Mouse (Mus musculus) liver, embryonic 15.5 days (tissue): ENCODE data around the gene Thtpa. TPM values are rescaled to one million over a fixed set of nuclear protein-coding genes. Genes with fewer than 3 reads are reported as not detected.
A peak's percentile ranks its signal among the peaks of the same experiment; 100 is the strongest.

Experiments used
- ATAC-seq: fragments of 200-750 bp; cut with Nextera tagmentation; 2 replicates; pipeline ENCODE4 v1.8.0; 2017; ENCODE audit warnings: moderate number of reproducible peaks, mild to moderate bottlenecking, moderate library complexity; ENCODE audit not compliant: insufficient read depth
- H3K27ac ChIP-seq: fragments of 300-500 bp; sonication (generic); replicated peaks from 2 replicates; pipeline ENCODE4 v1.5.1; 2015; ENCODE audit warnings: mild to moderate bottlenecking, inconsistent platforms
- H3K27me3 ChIP-seq: fragments of 300-500 bp; sonication (generic); 2 replicates; pipeline ENCODE4 v1.6.1; 2015; ENCODE audit warnings: mild to moderate bottlenecking, inconsistent platforms
- H3K36me3 ChIP-seq: fragments of 300-500 bp; sonication (generic); replicated peaks from 2 replicates; pipeline ENCODE4 v1.6.1; 2015; ENCODE audit warnings: moderate library complexity, mild to moderate bottlenecking, inconsistent platforms
- H3K4me1 ChIP-seq: fragments of 300-500 bp; sonication (generic); replicated peaks from 2 replicates; pipeline ENCODE4 v1.6.1; 2015; ENCODE audit warnings: inconsistent platforms
- H3K4me2 ChIP-seq: fragments of 300-500 bp; sonication (generic); 2 replicates; pipeline ENCODE4 v1.6.1; 2015; ENCODE audit warnings: moderate library complexity, mild to moderate bottlenecking, inconsistent platforms
- H3K4me3 ChIP-seq: fragments of 300-500 bp; sonication (generic); replicated peaks from 2 replicates; pipeline ENCODE4 v1.5.1; 2015; ENCODE audit warnings: mild to moderate bottlenecking, inconsistent platforms
- H3K9ac ChIP-seq: fragments of 300-500 bp; sonication (generic); 2 replicates; pipeline ENCODE4 v1.6.1; 2015; ENCODE audit warnings: moderate library complexity, mild to moderate bottlenecking, inconsistent platforms
- H3K9me3 ChIP-seq: fragments of 300-500 bp; sonication (generic); replicated peaks from 2 replicates; pipeline ENCODE4 v1.6.1; 2016; ENCODE audit warnings: inconsistent platforms
- WGBS: fragments of 180-500 bp; shearing (Covaris S2); methylation state at CpG from one replicate; pipeline ENCODE4 v1.1.7; 2015; ENCODE audit warnings: mixed read lengths; ENCODE audit not compliant: insufficient replicate concordance; 5-methylcytosine and 5-hydroxymethylcytosine counted together
- polyA plus RNA-seq: library from polyadenylated mRNA; unstranded; fragments of >200 nt; fragmentation: Nextera tagmentation; extraction: Ambion mirVana; gene quantifications from 2 replicates; pipeline ENCODE4 v1.2.1, GENCODE M21; 2015

Thtpa gene
- polyA plus RNA-seq, 1 experiment from 2014 or later = 4.4 TPM

DNA sequence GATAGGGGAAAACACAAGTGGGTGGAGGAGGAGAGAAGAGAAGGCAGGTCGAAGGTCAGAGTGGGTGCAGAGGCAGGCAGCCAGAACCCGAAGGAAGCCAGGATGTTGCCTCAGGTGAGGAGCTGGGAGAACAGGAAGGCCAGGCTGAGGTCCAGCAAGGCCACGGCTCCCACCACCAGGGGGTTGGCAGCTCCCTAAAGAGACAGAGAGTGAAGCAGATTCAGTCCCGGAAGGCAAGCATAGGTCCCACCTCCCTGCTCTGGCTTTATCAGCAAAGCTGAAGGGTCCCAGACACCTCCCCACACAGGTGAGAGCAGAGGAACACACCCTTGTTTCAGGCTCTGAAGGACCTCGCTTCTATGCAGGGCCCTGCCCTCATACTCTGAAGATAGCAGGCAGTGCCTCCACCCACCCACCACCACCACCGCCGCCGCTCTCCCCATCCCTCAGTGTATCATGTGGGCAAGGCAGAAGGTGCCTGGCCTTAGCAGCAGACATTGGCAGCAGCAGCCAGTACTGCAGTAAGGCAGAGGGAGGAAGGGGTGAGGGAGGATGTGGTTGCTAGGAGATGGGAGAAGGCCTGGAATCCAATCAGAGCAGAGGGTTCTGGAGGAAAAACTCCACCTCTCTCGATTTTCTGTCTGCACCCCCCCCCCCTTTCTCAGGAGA lies 13.8 kb downstream of the Thtpa start:
- WGBS = 23% methylated on average over 9 of the region's 9 CpGs
- Histone ChIP-seq H3K4me3 (no peak overlapping the region), H3K27me3 (peaks cover 57% of the 10 kb centered on the region), H3K36me3 (peaks cover 5% of the 10 kb centered on the region; the same call in 1 of the 2 replicates), H3K9ac (no peak overlapping the region), H3K4me2 (no peak overlapping the region), H3K27ac (no peak overlapping the region), H3K9me3 (no peaks in the 10 kb centered on the region), H3K4me1 (peaks cover 24% of the 10 kb centered on the region)
- no peak for ATAC-seq

DNA sequence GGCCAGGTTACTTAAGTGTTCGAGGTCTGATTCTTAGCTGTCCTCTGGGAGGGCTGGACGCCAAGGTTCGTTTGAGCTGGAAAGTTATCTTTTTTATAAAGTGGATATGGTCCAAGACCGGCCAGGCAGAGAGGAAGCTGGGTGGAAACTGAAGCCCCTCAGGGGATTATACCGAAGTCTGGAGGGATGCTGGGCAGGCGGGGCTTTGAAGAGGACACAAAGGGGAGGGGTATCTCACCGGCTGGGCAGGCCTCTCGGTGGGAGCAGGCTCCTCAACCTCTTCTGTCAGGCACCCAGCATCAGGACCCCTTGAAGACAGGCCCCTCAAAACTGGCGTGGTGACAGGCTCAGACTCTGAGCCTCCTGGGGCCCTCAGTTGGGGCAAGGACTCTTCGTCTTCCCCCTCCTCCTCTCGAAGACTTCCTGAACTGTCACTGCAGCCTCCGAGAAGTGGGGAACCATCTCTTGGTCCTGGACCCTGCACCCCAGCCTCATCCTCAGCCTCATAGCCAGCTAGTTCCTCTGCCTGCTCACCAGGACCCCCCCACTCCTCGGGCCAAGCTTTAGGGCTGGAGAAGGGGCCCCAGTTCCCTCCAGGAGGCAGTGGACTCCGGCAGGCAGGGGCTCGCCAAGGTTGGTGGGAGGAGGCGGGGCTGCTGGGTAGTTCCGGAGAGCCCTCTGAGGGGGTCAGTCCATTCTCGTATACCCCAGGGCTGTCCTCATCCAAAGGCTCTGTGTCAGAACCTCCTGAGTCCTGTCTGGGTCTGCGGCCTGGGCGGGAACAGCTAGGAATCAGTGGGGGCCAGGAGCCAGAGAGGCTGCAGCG lies 14.7 kb downstream of the Thtpa start:
- Histone ChIP-seq H3K27me3 (peaks cover 66% of the 10 kb centered on the region), H3K27ac (no peak overlapping the region), H3K4me3 (no peak overlapping the region), H3K4me2 (no peak overlapping the region), H3K36me3 (no peaks in the 10 kb centered on the region; the same call in 1 of the 2 replicates), H3K9ac (no peak overlapping the region), H3K4me1 (peaks cover 24% of the 10 kb centered on the region), H3K9me3 (no peaks in the 10 kb centered on the region)
- no peak for ATAC-seq
- WGBS = 20% methylated on average over 21 of the region's 21 CpGs

DNA sequence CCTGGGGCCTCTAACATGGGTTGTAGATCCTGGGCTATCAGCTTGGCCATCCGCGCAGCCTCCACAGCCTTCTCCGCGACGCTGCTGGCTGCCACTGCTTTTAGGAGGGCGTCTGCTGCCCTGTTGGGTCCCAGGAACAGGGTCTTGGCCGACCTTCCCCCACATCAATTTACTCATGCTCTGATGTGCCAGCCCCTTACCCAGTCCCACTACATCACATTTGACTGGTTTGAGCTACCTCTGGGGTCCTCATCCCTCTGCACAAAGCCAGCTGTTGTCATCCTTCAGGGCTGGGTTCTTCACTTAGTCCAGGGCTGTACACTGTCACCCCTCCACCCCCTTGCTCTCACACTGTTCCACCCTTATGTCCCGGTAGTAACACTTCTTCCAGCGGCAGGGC lies 15.5 kb downstream of the Thtpa start:
- Histone ChIP-seq H3K27ac (no peak overlapping the region), H3K9ac (no peak overlapping the region), H3K27me3 (peaks cover 74% of the 10 kb centered on the region), H3K4me2 (no peak overlapping the region), H3K36me3 (no peaks in the 10 kb centered on the region), H3K4me3 (no peak overlapping the region), H3K9me3 (no peaks in the 10 kb centered on the region), H3K4me1 (peaks cover 30% of the 10 kb centered on the region)
- no peak for ATAC-seq
- WGBS = 22% methylated on average over 9 of the region's 9 CpGs

DNA sequence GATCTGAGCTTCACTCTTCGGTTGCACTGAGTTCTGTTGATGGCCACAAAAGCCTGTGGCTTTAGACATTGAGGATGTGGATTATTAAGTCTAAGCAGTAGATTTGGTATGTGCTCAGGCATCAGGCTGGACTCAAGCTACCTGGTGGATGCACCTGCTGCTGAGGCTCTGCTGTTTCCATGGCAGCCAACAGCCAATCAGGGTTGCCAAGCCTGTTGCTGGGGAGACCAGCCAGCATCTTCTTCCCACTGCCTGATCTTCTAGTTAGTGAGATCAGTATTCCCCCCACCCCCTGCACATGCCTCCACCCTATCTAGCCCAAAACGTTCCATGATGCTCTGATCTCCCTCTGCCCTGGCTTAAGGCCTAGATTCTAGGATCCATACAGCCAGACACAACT lies 17.1 kb downstream of the Thtpa start:
- 43% methylated on average over 2 of the region's 2 CpGs for WGBS
- Histone ChIP-seq H3K4me1 (peaks cover 15% of the 10 kb centered on the region), H3K9ac (no peak overlapping the region), H3K4me2 (no peak overlapping the region), H3K4me3 (no peak overlapping the region), H3K27me3 (peaks cover 91% of the 10 kb centered on the region), H3K9me3 (no peaks in the 10 kb centered on the region), H3K27ac (no peak overlapping the region), H3K36me3 (no peaks in the 10 kb centered on the region)
- no peak for ATAC-seq

DNA sequence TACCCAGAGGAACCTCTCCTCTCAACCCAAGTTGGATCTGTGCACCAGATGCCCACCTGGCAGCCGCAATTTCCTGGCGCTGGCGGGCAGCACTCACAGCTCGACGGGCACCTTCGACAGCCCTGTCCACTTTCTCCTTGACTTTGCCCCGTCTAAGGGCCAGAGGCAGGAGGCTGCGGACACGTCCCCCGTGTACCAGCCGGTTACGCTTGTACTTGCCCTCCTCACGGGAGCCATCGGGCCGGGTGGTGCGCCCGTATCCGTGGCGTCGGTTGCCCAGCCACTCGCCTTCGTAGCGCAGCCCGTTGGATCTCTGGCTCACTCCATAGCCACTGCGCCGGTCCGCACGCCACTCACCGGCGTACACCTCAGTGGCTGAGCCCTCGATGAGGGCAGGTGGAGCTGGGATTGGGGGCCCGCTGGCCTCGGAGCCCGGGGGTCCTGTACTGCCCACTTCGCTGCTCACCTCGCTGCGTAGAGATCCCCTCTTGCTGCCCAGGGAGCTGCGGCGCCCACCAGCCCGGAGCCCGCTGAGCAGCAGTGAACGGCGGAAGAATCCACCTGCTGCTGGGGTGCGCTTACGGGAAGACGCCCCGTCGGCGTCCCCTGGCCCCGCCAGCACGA lies 18.9 kb downstream of the Thtpa start:
- H3K4me3 ChIP-seq = no peak overlapping the region
- 67% methylated on average over 51 of the region's 51 CpGs for WGBS
- H3K27me3 ChIP-seq = peaks cover 100% of the 10 kb centered on the region
- H3K27ac ChIP-seq = no peak overlapping the region
- H3K9ac ChIP-seq = no peak overlapping the region
- H3K4me1 ChIP-seq = peaks cover 11% of the 10 kb centered on the region
- H3K9me3 ChIP-seq = no peaks in the 10 kb centered on the region
- ATAC-seq = no peak
- no peak overlapping the region for H3K4me2 ChIP-seq
- H3K36me3 ChIP-seq = no peaks in the 10 kb centered on the region

DNA sequence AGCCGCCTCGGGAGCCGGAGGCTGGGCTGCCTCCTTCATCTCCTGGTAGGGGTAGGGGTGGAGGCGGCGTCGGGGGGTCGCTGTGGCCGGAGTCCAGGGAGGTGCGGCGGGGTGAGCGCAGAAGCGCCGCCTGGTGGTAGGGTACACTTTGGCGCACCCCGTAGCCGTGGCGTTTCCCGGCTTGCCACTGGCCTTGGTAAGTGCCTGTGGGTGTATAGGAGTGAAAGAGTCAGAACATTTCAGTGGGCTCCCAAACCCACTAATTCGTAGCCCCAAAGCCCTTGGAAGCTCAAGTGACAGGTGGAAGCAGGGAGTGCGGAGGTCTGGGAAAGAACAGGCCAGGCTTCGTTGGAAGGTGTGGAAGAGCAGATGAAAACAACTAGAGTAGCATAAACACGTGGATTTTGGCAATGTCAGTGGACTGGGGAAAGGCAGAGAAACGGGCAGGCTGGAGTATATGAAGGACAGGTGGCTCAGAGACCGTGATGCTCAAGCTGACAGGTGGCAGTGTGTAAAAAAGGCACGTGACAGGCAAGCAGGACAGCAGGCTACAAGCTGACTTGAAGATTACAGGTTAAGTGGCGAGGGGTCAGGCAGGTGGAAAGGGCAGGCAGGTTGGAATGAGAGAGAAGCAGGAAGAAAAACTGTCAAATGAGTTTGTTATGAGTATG lies 19.5 kb downstream of the Thtpa start:
- no peak overlapping the region for H3K9ac ChIP-seq
- peaks cover 94% of the 10 kb centered on the region for H3K27me3 ChIP-seq
- no peak for ATAC-seq
- no peak overlapping the region for H3K27ac ChIP-seq
- no peaks in the 10 kb centered on the region for H3K9me3 ChIP-seq
- H3K4me1 ChIP-seq = peaks cover 11% of the 10 kb centered on the region
- WGBS = 7% methylated on average over 26 of the region's 26 CpGs
- peak overlapping the region; percentile 47; the same call in 1 of the 2 replicates for H3K4me3 ChIP-seq
- no peaks in the 10 kb centered on the region for H3K36me3 ChIP-seq
- H3K4me2 ChIP-seq = no peak overlapping the region

DNA sequence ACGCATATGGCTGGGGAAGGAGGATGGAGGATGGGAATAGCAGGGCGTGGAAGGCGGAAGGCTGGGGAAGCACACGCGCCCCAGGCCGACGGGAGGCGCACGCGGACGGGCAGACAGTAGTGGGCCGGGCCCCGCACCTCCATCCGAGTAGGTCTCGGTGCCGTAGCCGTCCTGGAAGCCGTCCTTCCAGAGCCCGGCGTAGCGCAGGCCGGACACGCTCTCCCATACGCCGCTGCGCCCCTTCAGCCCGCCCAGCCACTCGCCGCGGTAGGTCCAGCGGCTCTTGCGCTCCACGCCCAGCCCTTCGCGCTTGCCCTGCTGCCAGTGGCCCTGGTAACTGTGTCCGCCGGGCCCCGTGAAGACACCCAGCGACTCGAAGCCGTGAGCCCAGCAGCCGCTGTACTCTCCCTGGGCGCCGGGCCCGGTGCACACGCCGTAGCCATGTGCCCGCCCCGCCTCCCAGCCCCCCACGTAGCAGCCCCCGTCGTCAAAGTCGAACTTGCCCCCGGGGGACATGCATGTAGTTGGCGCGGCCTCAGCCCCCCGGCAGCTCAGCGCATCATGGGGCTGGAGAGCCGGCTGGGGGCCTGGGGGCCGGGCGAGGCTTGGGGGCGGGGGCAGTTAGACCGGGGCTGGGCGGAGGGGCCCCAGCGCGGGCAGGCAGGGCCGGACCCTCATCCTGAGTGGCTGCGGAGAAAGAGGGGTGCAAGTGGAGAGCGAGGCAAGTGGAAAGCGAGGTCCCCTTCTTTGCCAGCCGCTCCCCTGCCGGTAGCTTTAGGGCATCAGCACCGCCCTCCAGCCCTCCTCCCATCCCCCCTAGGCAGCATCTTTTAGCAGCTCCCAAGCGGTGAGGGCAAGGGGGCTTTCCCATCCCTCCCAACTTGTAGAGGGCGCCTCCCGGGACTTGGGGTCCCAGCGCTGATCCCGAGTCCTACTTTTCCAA lies 20.4 kb downstream of the Thtpa start:
- Histone ChIP-seq H3K4me1 (peaks cover 11% of the 10 kb centered on the region), H3K36me3 (no peaks in the 10 kb centered on the region), H3K27ac (no peak overlapping the region), H3K4me3 (peak overlapping the region; percentile 47), H3K27me3 (peaks cover 85% of the 10 kb centered on the region), H3K4me2 (peak overlapping the region; percentile 67), H3K9me3 (no peaks in the 10 kb centered on the region), H3K9ac (no peak overlapping the region)
- WGBS = 1% methylated on average over 75 of the region's 78 CpGs
- no peak for ATAC-seq

DNA sequence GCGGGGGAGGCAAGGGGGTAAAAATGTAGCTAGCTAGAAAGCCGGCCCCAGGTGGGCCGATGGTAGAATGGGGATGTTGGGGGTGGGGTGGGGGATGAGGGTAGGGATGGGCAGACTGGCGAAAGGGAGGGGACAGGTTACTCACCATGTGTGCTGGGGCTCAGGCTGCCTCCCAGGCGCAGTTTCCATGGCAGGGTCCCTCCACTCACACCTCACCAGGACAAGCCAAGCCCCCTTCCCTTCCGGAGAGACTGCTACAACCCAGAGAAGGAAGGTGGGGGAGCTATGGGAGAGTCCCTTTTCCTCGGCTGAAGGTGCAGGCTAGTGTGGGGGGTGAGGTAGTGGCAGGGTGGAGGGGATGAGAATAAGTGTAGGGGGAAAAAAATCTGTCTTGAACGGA lies 21.3 kb downstream of the Thtpa start:
- Histone ChIP-seq H3K4me3 (no peak overlapping the region), H3K9me3 (no peaks in the 10 kb centered on the region), H3K27me3 (peaks cover 77% of the 10 kb centered on the region), H3K27ac (no peak overlapping the region), H3K4me1 (peaks cover 11% of the 10 kb centered on the region), H3K36me3 (no peaks in the 10 kb centered on the region), H3K4me2 (no peak overlapping the region), H3K9ac (no peak overlapping the region)
- WGBS = 5% methylated on average over 8 of the region's 8 CpGs
- no peak for ATAC-seq

DNA sequence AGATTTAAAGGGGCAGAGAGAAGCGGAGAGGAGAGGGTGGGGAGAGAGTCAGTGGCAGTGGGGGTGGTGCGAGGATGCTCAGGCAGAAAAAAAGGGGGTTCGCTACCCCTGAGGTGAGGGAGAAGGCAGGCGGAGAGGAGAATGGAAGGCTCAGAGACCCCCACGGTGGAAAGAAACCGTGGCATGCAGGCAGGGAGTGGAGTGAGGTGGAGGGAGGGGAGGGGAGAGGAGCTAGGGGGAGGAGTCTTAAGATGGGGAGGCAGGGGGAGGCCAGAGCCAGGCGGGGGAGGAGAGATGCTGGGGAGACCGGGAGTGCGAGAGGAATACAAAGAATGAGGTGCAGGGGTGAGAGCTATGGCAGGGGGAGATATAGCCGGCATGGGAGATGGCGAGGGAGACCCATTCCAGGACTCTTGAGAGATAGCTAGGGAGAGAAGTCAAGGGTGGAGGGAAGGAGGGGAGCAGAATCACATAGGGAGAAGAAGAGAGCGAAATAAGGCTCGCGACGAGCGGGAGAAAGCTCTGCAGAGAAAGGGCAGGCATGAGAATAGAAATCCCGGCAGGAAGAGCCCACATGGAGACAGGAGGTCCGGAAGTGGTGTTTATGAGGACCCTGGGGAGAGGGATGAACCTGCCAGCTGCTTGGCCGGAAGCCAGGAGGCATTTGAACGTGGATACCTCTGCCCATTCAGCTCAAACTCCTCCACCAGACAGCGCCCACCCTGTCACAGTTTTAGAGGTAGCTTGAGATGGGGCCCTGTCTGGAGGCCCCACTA lies 22.0 kb downstream of the Thtpa start, which contains the start of gene Jph4:
TSS of gene Jph4 (minus strand) at position 511 of the 776 bp plus-strand sequence.
- Histone ChIP-seq H3K27ac (no peak within 1 kb of the TSS), H3K36me3 (no peaks in the 10 kb centered on the region), H3K4me1 (peaks cover 11% of the 10 kb centered on the region), H3K9ac (no peak within 1 kb of the TSS), H3K4me3 (no peak within 1 kb of the TSS), H3K27me3 (peaks cover 69% of the 10 kb centered on the region), H3K9me3 (no peaks in the 10 kb centered on the region), H3K4me2 (no peak within 1 kb of the TSS)
- WGBS = 16% methylated on average over 21 of the region's 21 CpGs
- ATAC-seq = no peak

DNA sequence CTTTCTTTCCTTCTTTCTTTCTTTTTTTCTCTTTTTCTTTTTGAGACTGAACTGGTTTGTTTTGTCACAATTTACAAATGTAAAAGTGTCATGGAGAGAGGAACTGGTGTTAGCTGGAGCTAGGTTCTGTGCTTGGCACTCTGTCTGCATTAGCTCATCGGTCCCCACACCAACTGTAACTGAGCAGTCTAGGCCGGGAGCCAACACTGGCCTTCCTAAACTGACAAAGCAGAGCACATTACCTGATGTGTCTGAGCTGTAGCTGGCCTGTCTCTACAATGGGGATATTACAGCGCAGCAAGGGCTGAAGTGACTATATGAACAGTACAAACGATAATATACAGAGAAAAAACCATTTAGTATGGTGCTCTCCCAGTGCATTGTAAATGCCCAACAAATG lies 24.3 kb downstream of the Thtpa start:
- Histone ChIP-seq H3K4me3 (no peak overlapping the region), H3K27me3 (peaks cover 64% of the 10 kb centered on the region)

More for the DNA sequence above, 24.3 kb downstream of the Thtpa start:
- Histone ChIP-seq H3K27ac (no peak overlapping the region), H3K9me3 (no peaks in the 10 kb centered on the region), H3K4me1 (peaks cover 11% of the 10 kb centered on the region), H3K4me2 (no peak overlapping the region), H3K36me3 (no peaks in the 10 kb centered on the region), H3K9ac (no peak overlapping the region)
- WGBS = 59% methylated on average over 4 of the region's 4 CpGs
- no peak for ATAC-seq
